ENCODE assay signal across 22 mouse cellular contexts in the genomic region with DNA sequence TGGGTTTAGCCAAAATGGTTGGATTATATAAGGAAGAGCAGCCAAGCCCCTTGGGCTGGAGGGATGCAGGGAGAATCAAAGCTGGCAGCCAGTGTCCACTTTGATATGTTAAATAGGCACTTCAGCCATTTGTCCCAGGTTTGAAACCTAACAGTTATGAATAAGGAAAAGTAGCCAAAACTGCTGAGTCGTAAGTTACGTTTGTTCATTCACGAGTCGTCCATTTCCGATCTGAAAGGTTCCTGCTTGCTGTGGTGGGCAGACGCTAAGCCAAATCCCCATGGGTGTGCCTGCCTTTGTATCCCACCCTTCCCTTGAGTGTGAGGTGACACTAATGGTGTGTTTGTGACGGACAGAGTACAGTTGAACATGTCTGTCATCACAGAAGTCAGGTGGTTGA. TPM values are rescaled to one million over a fixed set of nuclear protein-coding genes. Genes with fewer than 3 reads are reported as not detected.
"Had no signal": no experiment of that assay in that cellular context is flagged by ENCODE, and none has a peak within 500 bp of the region (broad histone marks: within the 10 kb centered on the region; RNA-seq: fewer than 3 reads in every experiment).

No protein-coding gene starts in this region.

- ATAC-seq: liver, postnatal 0 days; lung, postnatal 0 days; midbrain, embryonic 13.5 days; midbrain, embryonic 15.5 days had no signal

- H3K36me3 ChIP-seq: lung, embryonic 15.5 days; midbrain, embryonic 13.5 days; midbrain, embryonic 15.5 days; neural tube, embryonic 12.5 days had no signal

- H3K9me3 ChIP-seq: lung, embryonic 15.5 days; megakaryocyte, embryonic 14.5 days; midbrain, embryonic 13.5 days; midbrain, embryonic 15.5 days; neural tube, embryonic 12.5 days had no signal

- H3K4me2 ChIP-seq: lung, embryonic 15.5 days; midbrain, embryonic 11.5 days; midbrain, embryonic 13.5 days; midbrain, embryonic 15.5 days; neural tube, embryonic 12.5 days had no signal

- H3K27ac ChIP-seq: lung, embryonic 15.5 days; macrophage; midbrain, embryonic 13.5 days; midbrain, embryonic 15.5 days; neural tube, embryonic 12.5 days had no signal

- H3K9ac ChIP-seq: liver, postnatal 0 days; lung, embryonic 15.5 days; midbrain, embryonic 13.5 days; midbrain, embryonic 15.5 days; neural tube, embryonic 12.5 days had no signal

- H3K27me3 ChIP-seq: lung, embryonic 15.5 days; megakaryocyte, embryonic 14.5 days; midbrain, embryonic 13.5 days; midbrain, embryonic 15.5 days; neural tube, embryonic 12.5 days had no signal

- H3K4me3 ChIP-seq: lung, embryonic 15.5 days; megakaryocyte, embryonic 14.5 days; midbrain, embryonic 13.5 days; midbrain, embryonic 15.5 days; neural tube, embryonic 12.5 days had no signal

- H3K4me1 ChIP-seq: lung, embryonic 15.5 days; midbrain, embryonic 13.5 days; midbrain, embryonic 15.5 days; neural tube, embryonic 12.5 days had no signal

- DNase-seq: liver, postnatal 0 days; lung, adult 2 months; lung, postnatal 14 days; lung, postnatal 36 days; right cerebral cortex, postnatal 14 days; right cerebral cortex, postnatal 4 days; spleen, adult 18-20 months; thymus, adult 18-20 months; thymus, postnatal 14 days; thymus, postnatal 36 days had no signal

RNA-seq across cellular contexts. Expression of a gene that starts 10.2 kb away (rescaled TPM):
- total RNA-seq: midbrain, postnatal 0 days; monocyte, adult 5-6 weeks; neutrophil, adult 5-6 weeks had no signal
- polyA plus RNA-seq: lung, adult 2 months; small intestine, adult 2 months had no signal
